Mouse (Mus musculus) neural tube, embryonic 12.5 days (tissue): ENCODE measurements around the gene Tnfrsf13b. TPM values are rescaled to one million over a fixed set of nuclear protein-coding genes. Genes with fewer than 3 reads are reported as not detected.

Experiments used
- ATAC-seq: fragments of 200-750 bp; cut with Nextera tagmentation; 2 replicates; pipeline ENCODE4 v1.8.0; 2017; ENCODE audit warnings: low read depth, mild to moderate bottlenecking, moderate TSS enrichment, moderate library complexity; ENCODE audit not compliant: low FRiP score
- H3K27ac ChIP-seq: fragments of 300-500 bp; sonication (generic); 2 replicates; pipeline ENCODE4 v1.5.1; 2016
- H3K27me3 ChIP-seq: fragments of 300-500 bp; sonication (generic); replicated peaks from 2 replicates; pipeline ENCODE4 v1.6.1; 2016; ENCODE audit warnings: mild to moderate bottlenecking
- H3K36me3 ChIP-seq: fragments of 300-500 bp; sonication (generic); 2 replicates; pipeline ENCODE4 v1.6.1; 2016; ENCODE audit warnings: mild to moderate bottlenecking
- H3K4me1 ChIP-seq: fragments of 300-500 bp; sonication (generic); 2 replicates; pipeline ENCODE4 v1.6.1; 2016
- H3K4me2 ChIP-seq: fragments of 300-500 bp; sonication (generic); replicated peaks from 2 replicates; pipeline ENCODE4 v1.6.1; 2016; ENCODE audit warnings: mild to moderate bottlenecking
- H3K4me3 ChIP-seq: fragments of 300-500 bp; sonication (generic); 2 replicates; pipeline ENCODE4 v1.5.1; 2016
- H3K9ac ChIP-seq: fragments of 300-500 bp; sonication (generic); 2 replicates; pipeline ENCODE4 v1.6.1; 2016; ENCODE audit warnings: mild to moderate bottlenecking
- H3K9me3 ChIP-seq: fragments of 300-500 bp; sonication (generic); 2 replicates; pipeline ENCODE4 v1.6.1; 2016; ENCODE audit warnings: mild to moderate bottlenecking
- WGBS: fragments of 180-500 bp; shearing (Covaris S2); methylation state at CpG from one replicate; pipeline ENCODE4 v1.1.7; 2016; 5-methylcytosine and 5-hydroxymethylcytosine counted together
- polyA plus RNA-seq: library from polyadenylated mRNA; unstranded; fragments of >200 nt; fragmentation: Nextera tagmentation; extraction: Ambion mirVana; gene quantifications from 2 replicates; pipeline ENCODE4 v1.2.1, GENCODE M21; 2016

Tnfrsf13b gene
- polyA plus RNA-seq, 1 experiment from 2014 or later, result 1.2 TPM

GRCm38 (mm10) chr11:61132943-61133342 is 6.4 kb downstream of the Tnfrsf13b start:
- no peak overlapping the region for H3K4me2 ChIP-seq
- no peak overlapping the region for H3K4me3 ChIP-seq
- no peak overlapping the region for H3K9ac ChIP-seq
- H3K36me3 ChIP-seq, result no peaks in the 10 kb centered on the region
- no peaks in the 10 kb centered on the region for H3K9me3 ChIP-seq
- no peaks in the 10 kb centered on the region for H3K27me3 ChIP-seq
- no peak for ATAC-seq
- H3K27ac ChIP-seq, result no peak overlapping the region
- WGBS, result 88% methylated on average over 2 of the region's 2 CpGs
- H3K4me1 ChIP-seq, result no peaks in the 10 kb centered on the region

GRCm38 (mm10) chr11:61141693-61142092 is 15.1 kb downstream of the Tnfrsf13b start:
- Histone ChIP-seq H3K36me3 (no peaks in the 10 kb centered on the region), H3K4me3 (no peak overlapping the region), H3K4me1 (no peaks in the 10 kb centered on the region), H3K27me3 (no peaks in the 10 kb centered on the region; the same call in 1 of the 2 replicates), H3K9me3 (no peaks in the 10 kb centered on the region), H3K4me2 (no peak overlapping the region), H3K27ac (no peak overlapping the region), H3K9ac (no peak overlapping the region)
- WGBS, result 77% methylated on average over 2 of the region's 2 CpGs
- no peak for ATAC-seq

- Histone ChIP-seq H3K36me3 (no peaks in the 10 kb centered on the region), H3K9ac (no peak overlapping the region), H3K4me1 (no peaks in the 10 kb centered on the region; the same call in 1 of the 2 replicates), H3K27me3 (no peaks in the 10 kb centered on the region; the same call in 1 of the 2 replicates), H3K27ac (no peak overlapping the region), H3K4me2 (no peak overlapping the region), H3K4me3 (no peak overlapping the region), H3K9me3 (no peaks in the 10 kb centered on the region)
- ATAC-seq, result no peak
- 83% methylated on average over 3 of the region's 3 CpGs for WGBS
Measured at GRCm38 (mm10) chr11:61142262-61142661, 15.7 kb downstream of the Tnfrsf13b start.

- WGBS, result 75% methylated on average over 6 of the region's 6 CpGs
- ATAC-seq, result no peak
- Histone ChIP-seq H3K4me3 (no peak overlapping the region), H3K36me3 (no peaks in the 10 kb centered on the region), H3K27ac (no peak overlapping the region), H3K4me2 (no peak overlapping the region), H3K4me1 (no peaks in the 10 kb centered on the region; the same call in 1 of the 2 replicates), H3K9me3 (no peaks in the 10 kb centered on the region), H3K9ac (no peak overlapping the region), H3K27me3 (peaks cover 5% of the 10 kb centered on the region)
Measured at GRCm38 (mm10) chr11:61142941-61143530, 16.5 kb downstream of the Tnfrsf13b start.

GRCm38 (mm10) chr11:61143564-61144469 is 17.3 kb downstream of the Tnfrsf13b start:
- Histone ChIP-seq H3K36me3 (no peaks in the 10 kb centered on the region), H3K9me3 (no peaks in the 10 kb centered on the region), H3K27me3 (peaks cover 8% of the 10 kb centered on the region), H3K4me2 (no peak overlapping the region), H3K4me3 (no peak overlapping the region), H3K4me1 (no peaks in the 10 kb centered on the region; the same call in 1 of the 2 replicates), H3K27ac (no peak overlapping the region), H3K9ac (no peak overlapping the region)
- no peak for ATAC-seq
- 80% methylated on average over 7 of the region's 7 CpGs for WGBS

- H3K9me3 ChIP-seq, result no peaks in the 10 kb centered on the region
- H3K4me3 ChIP-seq, result no peak overlapping the region
- no peaks in the 10 kb centered on the region; the same call in 1 of the 2 replicates for H3K4me1 ChIP-seq
- no peak for ATAC-seq
- H3K27me3 ChIP-seq, result peaks cover 8% of the 10 kb centered on the region
- no peak overlapping the region for H3K9ac ChIP-seq
- H3K4me2 ChIP-seq, result no peak overlapping the region
- 67% methylated on average over 8 of the region's 8 CpGs for WGBS
- no peak overlapping the region for H3K27ac ChIP-seq
- H3K36me3 ChIP-seq, result no peaks in the 10 kb centered on the region
Measured at GRCm38 (mm10) chr11:61145551-61145950, 19.0 kb downstream of the Tnfrsf13b start.

GRCm38 (mm10) chr11:61146645-61147299 is 20.2 kb downstream of the Tnfrsf13b start:
- peak; percentile 37; the same call in 1 of the 2 replicates for ATAC-seq
- H3K36me3 ChIP-seq, result peaks cover 4% of the 10 kb centered on the region; the same call in 1 of the 2 replicates
- no peaks in the 10 kb centered on the region; the same call in 1 of the 2 replicates for H3K4me1 ChIP-seq
- no peak overlapping the region for H3K27ac ChIP-seq
- 17% methylated on average over 20 of the region's 20 CpGs for WGBS
- H3K27me3 ChIP-seq, result peaks cover 8% of the 10 kb centered on the region
- H3K4me2 ChIP-seq, result peak overlapping the region; percentile 70
- H3K9ac ChIP-seq, result peak overlapping the region; percentile 44
- peak overlapping the region; percentile 31 for H3K4me3 ChIP-seq
- H3K9me3 ChIP-seq, result no peaks in the 10 kb centered on the region

- no peaks in the 10 kb centered on the region for H3K9me3 ChIP-seq
- peak overlapping the region; percentile 44 for H3K9ac ChIP-seq
- no peak overlapping the region for H3K27ac ChIP-seq
- ATAC-seq, result peak; percentile 61; the same call in 1 of the 2 replicates
- peaks cover 9% of the 10 kb centered on the region for H3K36me3 ChIP-seq
- peak overlapping the region; percentile 70 for H3K4me2 ChIP-seq
- peak overlapping the region; percentile 31 for H3K4me3 ChIP-seq
- no peaks in the 10 kb centered on the region; the same call in 1 of the 2 replicates for H3K4me1 ChIP-seq
- 6% methylated on average over 32 of the region's 32 CpGs for WGBS
- peaks cover 8% of the 10 kb centered on the region for H3K27me3 ChIP-seq
Measured at GRCm38 (mm10) chr11:61147300-61147683, 20.7 kb downstream of the Tnfrsf13b start.

- 77% methylated on average over 6 of the region's 6 CpGs for WGBS
- H3K27me3 ChIP-seq, result peaks cover 8% of the 10 kb centered on the region
- H3K9me3 ChIP-seq, result no peaks in the 10 kb centered on the region
- H3K27ac ChIP-seq, result no peak overlapping the region
- no peak overlapping the region for H3K4me2 ChIP-seq
- H3K9ac ChIP-seq, result no peak overlapping the region
- H3K4me1 ChIP-seq, result no peaks in the 10 kb centered on the region; the same call in 1 of the 2 replicates
- H3K4me3 ChIP-seq, result no peak overlapping the region
- no peak for ATAC-seq
- H3K36me3 ChIP-seq, result peaks cover 39% of the 10 kb centered on the region
Measured at GRCm38 (mm10) chr11:61150233-61151001, 23.9 kb downstream of the Tnfrsf13b start.

- Histone ChIP-seq H3K27me3 (no peaks in the 10 kb centered on the region), H3K4me3 (no peak overlapping the region), H3K27ac (no peak overlapping the region), H3K4me2 (no peak overlapping the region), H3K9me3 (no peaks in the 10 kb centered on the region), H3K36me3 (peaks cover 91% of the 10 kb centered on the region), H3K9ac (no peak overlapping the region), H3K4me1 (no peaks in the 10 kb centered on the region)
- WGBS, result 95% methylated on average over 2 of the region's 2 CpGs
- ATAC-seq, result no peak
Measured at GRCm38 (mm10) chr11:61155727-61156126, 29.2 kb downstream of the Tnfrsf13b start.

- Histone ChIP-seq H3K4me3 (no peak overlapping the region), H3K9me3 (no peaks in the 10 kb centered on the region), H3K27me3 (no peaks in the 10 kb centered on the region), H3K4me1 (no peaks in the 10 kb centered on the region), H3K27ac (no peak overlapping the region), H3K36me3 (peaks cover 99% of the 10 kb centered on the region), H3K4me2 (no peak overlapping the region), H3K9ac (no peak overlapping the region)
- 61% methylated on average over 3 of the region's 3 CpGs for WGBS
- ATAC-seq, result no peak
Measured at GRCm38 (mm10) chr11:61158141-61158540, 31.6 kb downstream of the Tnfrsf13b start.
